Mouse (Mus musculus): ENCODE data around the gene Fbxl17. TPM values are rescaled to one million over a fixed set of nuclear protein-coding genes. Genes with fewer than 3 reads are reported as not detected.

The Fbxl17 gene
- polyA plus RNA-seq, 1 experiment from 2014 or later, result 4.3 TPM

DNA sequence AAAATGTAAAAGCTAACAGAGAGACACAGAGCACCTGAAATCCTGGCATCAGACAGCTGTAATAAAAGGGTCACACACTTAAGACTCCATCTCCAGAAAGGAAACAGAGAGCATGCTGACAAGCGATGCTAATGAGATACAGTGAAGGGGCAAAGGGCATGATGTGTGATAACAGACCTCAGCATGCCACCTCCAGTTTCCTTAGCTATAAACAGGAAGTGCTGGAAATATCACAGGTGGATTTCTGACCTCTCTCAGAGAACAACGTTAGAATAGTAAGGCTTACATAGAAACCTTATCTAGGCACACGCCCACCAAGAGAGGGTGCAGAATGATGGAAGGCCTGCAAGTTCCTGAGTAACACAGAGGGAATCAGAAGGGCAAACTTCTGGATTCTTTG, 88.3 kb downstream of the Fbxl17 start:
- Histone ChIP-seq H3K4me2 (replicated peaks; ENCODE audit: low read depth) (no peak overlapping the region), H3K4me3 (ENCODE audit: low read depth, low read length) (no peak overlapping the region), H3K27me3 (replicated peaks; ENCODE audit: control insufficient read depth, insufficient read depth, low read length) (no peaks in the 10 kb centered on the region), H3K9ac (ENCODE audit: low read depth, low read length) (no peak overlapping the region), H3K36me3 (ENCODE audit: control insufficient read depth, insufficient read depth) (no peaks in the 10 kb centered on the region), H3K9me3 (ENCODE audit: control insufficient read depth) (no peaks in the 10 kb centered on the region), H3K27ac (ENCODE audit: low read depth, low read length) (no peak overlapping the region), H3K4me1 (replicated peaks; ENCODE audit: control insufficient read depth, insufficient read depth, low read length) (peaks cover 4% of the 10 kb centered on the region; the same call in 1 of the 2 replicates)
- no peak for TF ChIP-seq CTCF (IDR thresholded peaks at IDR 0.05; ENCODE audit: low read depth)
- WGBS, result 23% methylated on average over 3 of the region's 3 CpGs
- ATAC-seq, result peak; percentile 78

DNA sequence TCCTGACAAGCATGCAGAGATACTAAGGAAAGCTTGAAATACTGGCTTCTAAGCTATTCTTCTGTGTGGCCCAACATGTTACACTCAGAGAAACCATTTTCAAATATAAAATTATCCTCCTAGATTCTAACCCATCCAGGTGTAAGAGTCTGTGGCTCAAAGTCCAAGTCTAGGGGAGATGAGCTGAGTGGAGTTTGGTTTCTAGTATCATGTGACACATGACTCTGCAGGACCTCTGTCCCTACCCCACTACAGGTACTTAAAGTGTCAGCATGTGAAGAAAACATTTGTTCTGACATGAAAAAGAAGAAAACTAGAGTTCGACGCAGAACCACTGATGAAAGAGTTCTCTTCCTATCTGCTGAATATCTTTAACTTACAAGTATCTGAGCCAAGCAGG, 89.7 kb downstream of the Fbxl17 start:
- 70% methylated on average over 2 of the region's 2 CpGs for WGBS
- H3K9me3 ChIP-seq (ENCODE audit: control insufficient read depth), result no peaks in the 10 kb centered on the region
- no peaks in the 10 kb centered on the region for H3K36me3 ChIP-seq (ENCODE audit: control insufficient read depth, insufficient read depth)
- peak; percentile 74 for ATAC-seq
- H3K4me1 ChIP-seq (replicated peaks; ENCODE audit: control insufficient read depth, insufficient read depth, low read length), result peaks cover 10% of the 10 kb centered on the region; the same call in 1 of the 2 replicates
- H3K27ac ChIP-seq (ENCODE audit: low read depth, low read length), result peak overlapping the region; percentile 42
- no peak overlapping the region for H3K4me2 ChIP-seq (replicated peaks; ENCODE audit: low read depth)
- no peaks in the 10 kb centered on the region for H3K27me3 ChIP-seq (replicated peaks; ENCODE audit: control insufficient read depth, insufficient read depth, low read length)
- no peak overlapping the region for H3K4me3 ChIP-seq (ENCODE audit: low read depth, low read length)
- H3K9ac ChIP-seq (ENCODE audit: low read depth, low read length), result no peak overlapping the region
- no peak for TF ChIP-seq CTCF (IDR thresholded peaks at IDR 0.05; ENCODE audit: low read depth)

DNA sequence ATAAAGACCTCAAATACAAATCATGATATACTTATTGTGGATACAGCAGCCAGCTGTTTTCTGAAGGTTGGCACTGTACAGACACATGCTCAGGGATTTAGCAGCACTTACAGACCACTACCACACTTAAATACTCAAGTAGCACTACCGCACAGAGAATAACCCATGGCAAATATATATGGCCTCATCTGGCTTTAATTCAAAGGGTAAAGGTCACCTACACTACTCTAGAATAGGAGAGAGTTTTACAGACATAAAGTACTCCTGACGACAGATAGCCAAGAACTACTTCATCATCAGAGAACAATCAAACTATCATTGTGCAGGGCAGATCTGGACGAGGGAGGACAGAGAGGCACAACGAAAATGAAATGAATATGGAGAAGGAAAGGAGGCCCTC, 93.9 kb downstream of the Fbxl17 start:
- 36% methylated on average over 4 of the region's 4 CpGs for WGBS
- H3K9ac ChIP-seq (ENCODE audit: low read depth, low read length), result no peak overlapping the region
- no peak for ATAC-seq

DNA sequence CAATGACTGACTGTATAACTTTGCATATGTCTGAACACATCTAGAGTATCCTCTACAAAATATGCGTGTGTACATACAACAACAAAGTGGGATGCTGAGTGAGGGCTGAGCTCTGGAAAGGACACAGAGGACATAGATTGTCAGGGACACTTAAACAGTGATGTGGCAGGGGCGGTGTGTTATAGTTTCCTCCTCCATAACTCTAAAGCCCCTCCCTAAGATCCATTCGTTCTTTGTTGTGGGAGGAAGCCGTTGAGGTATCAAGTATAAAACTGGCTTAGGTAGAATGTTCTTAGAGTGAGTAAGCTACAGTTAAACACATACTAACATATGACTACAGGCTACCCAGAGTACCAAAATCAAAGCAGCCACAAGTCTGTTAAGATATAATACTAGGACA, 94.3 kb downstream of the Fbxl17 start:
- no peak for TF ChIP-seq CTCF (IDR thresholded peaks at IDR 0.05; ENCODE audit: low read depth)
- no peak overlapping the region for H3K27ac ChIP-seq (ENCODE audit: low read depth, low read length)
- H3K36me3 ChIP-seq (ENCODE audit: control insufficient read depth, insufficient read depth), result no peaks in the 10 kb centered on the region
- H3K4me1 ChIP-seq (replicated peaks; ENCODE audit: control insufficient read depth, insufficient read depth, low read length), result peaks cover 16% of the 10 kb centered on the region; the same call in 1 of the 2 replicates
- no peak overlapping the region for H3K9ac ChIP-seq (ENCODE audit: low read depth, low read length)
- H3K4me3 ChIP-seq (ENCODE audit: low read depth, low read length), result no peak overlapping the region
- no peak overlapping the region for H3K4me2 ChIP-seq (replicated peaks; ENCODE audit: low read depth)
- H3K9me3 ChIP-seq (ENCODE audit: control insufficient read depth), result no peaks in the 10 kb centered on the region
- H3K27me3 ChIP-seq (replicated peaks; ENCODE audit: control insufficient read depth, insufficient read depth, low read length), result no peaks in the 10 kb centered on the region
- no peak for ATAC-seq
- WGBS, result 69% methylated on average over 4 of the region's 4 CpGs

More for the DNA sequence above, 93.9 kb downstream of the Fbxl17 start:
- no peak overlapping the region for H3K4me2 ChIP-seq (replicated peaks; ENCODE audit: low read depth)
- H3K4me3 ChIP-seq (ENCODE audit: low read depth, low read length), result no peak overlapping the region
- H3K27ac ChIP-seq (ENCODE audit: low read depth, low read length), result no peak overlapping the region; the same call in 1 of the 2 replicates
- H3K36me3 ChIP-seq (ENCODE audit: control insufficient read depth, insufficient read depth), result no peaks in the 10 kb centered on the region
- no peak for TF ChIP-seq CTCF (IDR thresholded peaks at IDR 0.05; ENCODE audit: low read depth)
- H3K27me3 ChIP-seq (replicated peaks; ENCODE audit: control insufficient read depth, insufficient read depth, low read length), result no peaks in the 10 kb centered on the region
- peaks cover 17% of the 10 kb centered on the region; the same call in 1 of the 2 replicates for H3K4me1 ChIP-seq (replicated peaks; ENCODE audit: control insufficient read depth, insufficient read depth, low read length)
- no peaks in the 10 kb centered on the region for H3K9me3 ChIP-seq (ENCODE audit: control insufficient read depth)

DNA sequence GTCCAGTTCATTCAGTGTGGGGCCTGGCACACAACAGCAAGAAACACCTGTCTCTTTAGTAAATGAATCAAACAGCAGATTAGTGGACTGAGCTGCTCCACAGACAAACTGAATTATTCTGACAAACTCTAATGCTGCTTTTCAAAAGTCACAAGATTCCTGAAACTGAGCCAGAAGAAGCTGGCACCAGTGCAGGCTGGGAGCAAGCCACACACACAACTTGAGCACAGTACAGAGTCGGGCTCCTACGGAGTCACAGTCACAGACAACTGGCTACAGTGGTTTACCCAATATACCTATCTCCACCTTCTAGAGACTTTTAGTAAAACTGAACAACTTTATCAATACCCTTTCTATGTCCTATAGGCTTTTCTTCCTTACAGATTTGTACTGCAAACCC, 94.8 kb downstream of the Fbxl17 start:
- H3K9me3 ChIP-seq (ENCODE audit: control insufficient read depth), result no peaks in the 10 kb centered on the region
- no peak overlapping the region for H3K4me3 ChIP-seq (ENCODE audit: low read depth, low read length)
- H3K4me2 ChIP-seq (replicated peaks; ENCODE audit: low read depth), result no peak overlapping the region
- H3K4me1 ChIP-seq (replicated peaks; ENCODE audit: control insufficient read depth, insufficient read depth, low read length), result peaks cover 15% of the 10 kb centered on the region; the same call in 1 of the 2 replicates
- H3K27me3 ChIP-seq (replicated peaks; ENCODE audit: control insufficient read depth, insufficient read depth, low read length), result no peaks in the 10 kb centered on the region
- H3K9ac ChIP-seq (ENCODE audit: low read depth, low read length), result no peak overlapping the region
- no peak overlapping the region for H3K27ac ChIP-seq (ENCODE audit: low read depth, low read length)
- H3K36me3 ChIP-seq (ENCODE audit: control insufficient read depth, insufficient read depth), result no peaks in the 10 kb centered on the region
- WGBS, result 75% methylated on average over 2 of the region's 2 CpGs
- ATAC-seq, result no peak
- no peak for TF ChIP-seq CTCF (IDR thresholded peaks at IDR 0.05; ENCODE audit: low read depth)

DNA sequence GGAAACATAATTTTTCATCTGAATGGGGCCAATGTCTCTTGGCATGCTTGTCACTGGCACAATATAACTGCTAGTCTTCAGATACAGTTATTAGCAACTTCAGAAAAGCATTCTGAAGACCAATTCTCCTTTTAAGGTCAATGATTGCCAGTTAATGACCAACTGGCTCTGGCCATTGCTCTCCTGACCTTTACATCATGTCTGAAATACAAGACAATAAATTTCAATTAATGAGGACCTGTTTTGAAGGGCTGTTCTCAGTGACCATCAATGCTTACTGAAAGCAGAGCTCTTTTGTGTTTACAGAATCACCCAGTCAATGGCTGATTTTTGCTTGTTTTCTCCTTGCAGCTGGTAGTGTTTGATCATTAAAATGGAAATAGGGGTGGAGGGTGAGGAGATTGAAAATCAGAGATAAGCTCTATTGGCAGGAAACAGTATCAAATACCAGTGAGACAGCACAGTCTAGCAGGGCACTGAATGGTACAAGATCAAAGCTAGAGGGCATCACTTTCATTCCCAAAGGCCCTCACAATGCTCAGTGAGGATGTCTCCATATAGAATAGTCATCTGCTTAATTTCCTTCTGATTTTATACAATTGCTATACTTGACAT, 95.9 kb downstream of the Fbxl17 start:
- Histone ChIP-seq H3K4me2 (replicated peaks; ENCODE audit: low read depth) (no peak overlapping the region), H3K9ac (ENCODE audit: low read depth, low read length) (no peak overlapping the region)

More for the DNA sequence above, 95.9 kb downstream of the Fbxl17 start:
- 0 out of 2 replicates have a peak, but pooled peaks have one; percentile 10 for TF ChIP-seq CTCF (IDR thresholded peaks at IDR 0.05; ENCODE audit: low read depth)
- 0 out of 2 replicates have a peak overlapping the region, but pooled peaks have one; percentile 5 for H3K27ac ChIP-seq (ENCODE audit: low read depth, low read length)
- no peaks in the 10 kb centered on the region for H3K9me3 ChIP-seq (ENCODE audit: control insufficient read depth)
- H3K4me1 ChIP-seq (replicated peaks; ENCODE audit: control insufficient read depth, insufficient read depth, low read length), result peaks cover 15% of the 10 kb centered on the region; the same call in 1 of the 2 replicates
- H3K4me3 ChIP-seq (ENCODE audit: low read depth, low read length), result no peak overlapping the region
- ATAC-seq, result no peak
- no peaks in the 10 kb centered on the region for H3K27me3 ChIP-seq (replicated peaks; ENCODE audit: control insufficient read depth, insufficient read depth, low read length)
- H3K36me3 ChIP-seq (ENCODE audit: control insufficient read depth, insufficient read depth), result no peaks in the 10 kb centered on the region

Data from intestine, postnatal 0 days (tissue).